Mouse (Mus musculus) embryonic fibroblast, embryonic 13.5 days (primary cell): ENCODE measurements around the gene Tex44.

Source experiments
- CTCF ChIP-seq: IDR thresholded peaks from 2 replicates; pipeline ENCODE4 v1.5.1; 2011; ENCODE audit warnings: mild to moderate bottlenecking, control low read depth, low read length, moderate library complexity, borderline replicate concordance; ENCODE audit not compliant: insufficient read depth
- POLR2A ChIP-seq: IDR thresholded peaks from 2 replicates; pipeline ENCODE4 v1.6.1; 2011; ENCODE audit warnings: low read depth, mild to moderate bottlenecking, control low read depth, low read length, moderate library complexity

GRCm38 (mm10) chr1:86435302-86435821 lies 9.2 kb downstream of the Tex44 start:
- TF ChIP-seq CTCF (no peak), POLR2A (peak; percentile 64)
